Mouse (Mus musculus): Measurements from ENCODE around the gene Thnsl1. TPM values are rescaled to one million over a fixed set of nuclear protein-coding genes. Genes with fewer than 3 reads are reported as not detected.
"Not testable (repeated sequence)": the region's sequence is repeated elsewhere in the genome, so short reads cannot be mapped to it uniquely, and the experiment has no call there.

Thnsl1 gene
- polyA plus RNA-seq, 1 experiment, result 13.6 TPM

- Histone ChIP-seq H3K27ac (ENCODE audit: insufficient read depth, low read length) (no peak overlapping the region), H3K4me1 (ENCODE audit: control insufficient read depth, insufficient read depth, low read length) (no peaks in the 10 kb centered on the region; the same call in 1 of the 2 replicates), H3K4me3 (ENCODE audit: insufficient read depth, low read length) (no peak overlapping the region)
- TF ChIP-seq CTCF (IDR thresholded peaks at IDR 0.05; ENCODE audit: extremely low read depth, insufficient read depth, low read length) (no peak), POLR2A (IDR thresholded peaks at IDR 0.05; ENCODE audit: extremely low read depth, insufficient read depth, low read length) (no peak)
These were observed 29.5 kb downstream of the Thnsl1 start for GRCm38 (mm10) chr2:21234871-21235648.

- Histone ChIP-seq H3K4me1 (ENCODE audit: control insufficient read depth, insufficient read depth, low read length) (no peaks in the 10 kb centered on the region; the same call in 1 of the 2 replicates), H3K4me3 (ENCODE audit: insufficient read depth, low read length) (no peak overlapping the region), H3K27ac (ENCODE audit: insufficient read depth, low read length) (no peak overlapping the region)
- TF ChIP-seq POLR2A (IDR thresholded peaks at IDR 0.05; ENCODE audit: extremely low read depth, insufficient read depth, low read length) (no peak), CTCF (IDR thresholded peaks at IDR 0.05; ENCODE audit: extremely low read depth, insufficient read depth, low read length) (no peak)
These were observed 30.4 kb downstream of the Thnsl1 start for GRCm38 (mm10) chr2:21235844-21236386.

- H3K4me1 ChIP-seq (ENCODE audit: control insufficient read depth, insufficient read depth, low read length), result no peaks in the 10 kb centered on the region; the same call in 1 of the 2 replicates
- TF ChIP-seq CTCF (IDR thresholded peaks at IDR 0.05; ENCODE audit: extremely low read depth, insufficient read depth, low read length) (no peak), POLR2A (IDR thresholded peaks at IDR 0.05; ENCODE audit: extremely low read depth, insufficient read depth, low read length) (no peak)
- no peak overlapping the region for H3K27ac ChIP-seq (ENCODE audit: insufficient read depth, low read length)
- no peak overlapping the region for H3K4me3 ChIP-seq (ENCODE audit: insufficient read depth, low read length)
These were observed 31.3 kb downstream of the Thnsl1 start for GRCm38 (mm10) chr2:21236846-21237245.

GRCm38 (mm10) chr2:21244104-21244503 is 38.6 kb downstream of the Thnsl1 start:
- not testable (repeated sequence) for H3K27ac ChIP-seq (ENCODE audit: insufficient read depth, low read length); H3K4me3 ChIP-seq (ENCODE audit: insufficient read depth, low read length); H3K4me1 ChIP-seq (ENCODE audit: control insufficient read depth, insufficient read depth, low read length)

GRCm38 (mm10) chr2:21244986-21245385 is 39.5 kb downstream of the Thnsl1 start:
- H3K4me3 ChIP-seq (ENCODE audit: insufficient read depth, low read length), result no peak overlapping the region
- no peaks in the 10 kb centered on the region for H3K4me1 ChIP-seq (ENCODE audit: control insufficient read depth, insufficient read depth, low read length)
- no peak overlapping the region for H3K27ac ChIP-seq (ENCODE audit: insufficient read depth, low read length)
- no peak for TF ChIP-seq POLR2A (IDR thresholded peaks at IDR 0.05; ENCODE audit: extremely low read depth, insufficient read depth, low read length)
- TF ChIP-seq CTCF (IDR thresholded peaks at IDR 0.05; ENCODE audit: extremely low read depth, insufficient read depth, low read length), result no peak

- no peak overlapping the region for H3K4me3 ChIP-seq (ENCODE audit: insufficient read depth, low read length)
- TF ChIP-seq POLR2A (IDR thresholded peaks at IDR 0.05; ENCODE audit: extremely low read depth, insufficient read depth, low read length), result no peak
- no peak for TF ChIP-seq CTCF (IDR thresholded peaks at IDR 0.05; ENCODE audit: extremely low read depth, insufficient read depth, low read length)
- no peaks in the 10 kb centered on the region for H3K4me1 ChIP-seq (ENCODE audit: control insufficient read depth, insufficient read depth, low read length)
- H3K27ac ChIP-seq (ENCODE audit: insufficient read depth, low read length), result no peak overlapping the region
These were observed 40.1 kb downstream of the Thnsl1 start for GRCm38 (mm10) chr2:21245477-21246102.

GRCm38 (mm10) chr2:21253644-21254043 is 48.1 kb downstream of the Thnsl1 start:
- Histone ChIP-seq H3K27ac (ENCODE audit: insufficient read depth, low read length) (no peak overlapping the region), H3K4me1 (ENCODE audit: control insufficient read depth, insufficient read depth, low read length) (no peaks in the 10 kb centered on the region), H3K4me3 (ENCODE audit: insufficient read depth, low read length) (no peak overlapping the region)
- TF ChIP-seq CTCF (IDR thresholded peaks at IDR 0.05; ENCODE audit: extremely low read depth, insufficient read depth, low read length), result no peak
- no peak for TF ChIP-seq POLR2A (IDR thresholded peaks at IDR 0.05; ENCODE audit: extremely low read depth, insufficient read depth, low read length)

GRCm38 (mm10) chr2:21254308-21254707 is 48.8 kb downstream of the Thnsl1 start:
- Histone ChIP-seq H3K4me3 (ENCODE audit: insufficient read depth, low read length) (no peak overlapping the region), H3K27ac (ENCODE audit: insufficient read depth, low read length) (no peak overlapping the region), H3K4me1 (ENCODE audit: control insufficient read depth, insufficient read depth, low read length) (no peaks in the 10 kb centered on the region)
- TF ChIP-seq CTCF (IDR thresholded peaks at IDR 0.05; ENCODE audit: extremely low read depth, insufficient read depth, low read length), result no peak
- no peak for TF ChIP-seq POLR2A (IDR thresholded peaks at IDR 0.05; ENCODE audit: extremely low read depth, insufficient read depth, low read length)

- Histone ChIP-seq H3K4me3 (ENCODE audit: insufficient read depth, low read length) (no peak overlapping the region), H3K27ac (ENCODE audit: insufficient read depth, low read length) (no peak overlapping the region), H3K4me1 (ENCODE audit: control insufficient read depth, insufficient read depth, low read length) (no peaks in the 10 kb centered on the region)
- TF ChIP-seq CTCF (IDR thresholded peaks at IDR 0.05; ENCODE audit: extremely low read depth, insufficient read depth, low read length) (no peak), POLR2A (IDR thresholded peaks at IDR 0.05; ENCODE audit: extremely low read depth, insufficient read depth, low read length) (no peak)
These were observed 52.8 kb downstream of the Thnsl1 start for GRCm38 (mm10) chr2:21258281-21258680.

- H3K27ac ChIP-seq (ENCODE audit: insufficient read depth, low read length), result no peak overlapping the region
- no peak overlapping the region for H3K4me3 ChIP-seq (ENCODE audit: insufficient read depth, low read length)
- no peak for TF ChIP-seq POLR2A (IDR thresholded peaks at IDR 0.05; ENCODE audit: extremely low read depth, insufficient read depth, low read length)
- no peak for TF ChIP-seq CTCF (IDR thresholded peaks at IDR 0.05; ENCODE audit: extremely low read depth, insufficient read depth, low read length)
These were observed 53.6 kb downstream of the Thnsl1 start for GRCm38 (mm10) chr2:21259081-21259480.

More at GRCm38 (mm10) chr2:21259081-21259480, 53.6 kb downstream of the Thnsl1 start:
- H3K4me1 ChIP-seq (ENCODE audit: control insufficient read depth, insufficient read depth, low read length), result no peaks in the 10 kb centered on the region

Data from cortical plate, adult 2 months (tissue).